16 mouse cellular contexts compared by ENCODE assay signal in the genomic region with DNA sequence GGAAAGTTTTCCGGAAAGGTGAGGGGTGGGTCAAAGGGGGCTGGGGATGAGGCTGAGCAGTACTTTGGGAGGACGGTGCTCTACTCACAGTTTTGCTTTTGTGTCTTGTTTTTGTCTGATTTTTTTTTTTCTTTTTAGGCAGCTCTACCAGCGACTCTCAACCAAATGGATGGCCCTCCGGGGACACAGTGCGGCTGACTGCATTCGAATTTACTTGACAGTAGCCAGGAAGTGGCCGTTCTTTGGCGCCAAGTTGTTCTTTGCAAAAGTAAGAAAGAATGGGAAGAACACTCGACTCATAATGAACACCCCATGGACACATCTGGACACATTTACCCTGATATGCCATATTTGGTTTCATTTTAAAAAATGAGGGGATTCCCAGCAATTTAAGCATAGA. TPM values are rescaled to one million over a fixed set of nuclear protein-coding genes. Genes with fewer than 3 reads are reported as not detected.
DNase-seq lines count a peak whose midpoint lies in the region; ATAC-seq and TF ChIP-seq lines count a peak whose summit lies in the region.
"Had no signal": no experiment of that assay in that cellular context is flagged by ENCODE, and none has a peak within 500 bp of the region (broad histone marks: within the 10 kb centered on the region; RNA-seq: fewer than 3 reads in every experiment).

No protein-coding gene starts in this region.

- no peak overlapping the region for H3K27ac ChIP-seq in kidney, adult 2 months (ENCODE audit: insufficient read depth, low read depth, low read length)
- no peak overlapping the region for H3K27ac ChIP-seq in kidney, embryonic 15.5 days
- H3K27ac ChIP-seq in embryonic facial prominence, embryonic 10.5 days (replicated peaks): 0 out of 2 replicates have a peak overlapping the region, but pooled peaks have one; percentile 26
- H3K27ac ChIP-seq: forebrain, embryonic 12.5 days; hindbrain, embryonic 10.5 days; left cerebral cortex, adult 2 months; neural tube, embryonic 12.5 days had no signal

- no peak for TF ChIP-seq POLR2A in kidney, adult 2 months (IDR thresholded peaks at IDR 0.05; ENCODE audit: low read depth, low read length)

- peak; percentile 56 for DNase-seq in kidney, adult 2 months
- DNase-seq in embryonic facial prominence, embryonic 10.5 days (ENCODE audit: low spot score): peak; percentile 21
- peak; percentile 33 to 57 for DNase-seq in gastrocnemius, adult 8-10 months (ENCODE audit: low spot score in 2 of 2)
- DNase-seq in kidney, postnatal 36 days: peak; percentile 38
- no peak for DNase-seq in lung, postnatal 14 days
- DNase-seq in frontal cortex, postnatal 10 days (ENCODE audit: low spot score in 2 of 2): no peak
- DNase-seq in retina, embryonic 14.5 days (ENCODE audit: low spot score): no peak
- DNase-seq: cerebellum, adult 9-11 months; lung, embryonic 14.5 days had no signal

- H3K4me2 ChIP-seq in kidney, embryonic 15.5 days: no peak overlapping the region
- H3K4me2 ChIP-seq: embryonic facial prominence, embryonic 13.5 days; forebrain, embryonic 12.5 days; lung, embryonic 14.5 days; neural tube, embryonic 12.5 days had no signal

- 0 out of 2 replicates have a peak, but pooled peaks cover 8% of the 10 kb centered on the region for H3K9me3 ChIP-seq in kidney, embryonic 15.5 days (replicated peaks)
- peaks cover 11% of the 10 kb centered on the region for H3K9me3 ChIP-seq in embryonic facial prominence, embryonic 10.5 days

- no peak for TF ChIP-seq CTCF in kidney, adult 2 months (conservative IDR thresholded peaks at IDR 0.05; ENCODE audit: insufficient read depth, insufficient read length, low read depth, low read length)

- H3K36me3 ChIP-seq in kidney, adult 2 months (ENCODE audit: control insufficient read depth, insufficient read depth, low read length): no peaks in the 10 kb centered on the region
- peaks cover 62% of the 10 kb centered on the region for H3K36me3 ChIP-seq in kidney, embryonic 15.5 days
- H3K36me3 ChIP-seq in embryonic facial prominence, embryonic 10.5 days (replicated peaks): peaks cover 37% of the 10 kb centered on the region
- H3K36me3 ChIP-seq: neural tube, embryonic 12.5 days had no signal

- no peaks in the 10 kb centered on the region for H3K4me1 ChIP-seq in kidney, adult 2 months (ENCODE audit: control insufficient read depth, insufficient read depth, low read length)
- 0 out of 2 replicates have a peak, but pooled peaks cover 4% of the 10 kb centered on the region for H3K4me1 ChIP-seq in kidney, embryonic 15.5 days
- peaks cover 18% of the 10 kb centered on the region for H3K4me1 ChIP-seq in embryonic facial prominence, embryonic 10.5 days
- H3K4me1 ChIP-seq: forebrain, embryonic 12.5 days; hindbrain, embryonic 10.5 days had no signal

- H3K27me3 ChIP-seq in kidney, adult 2 months (replicated peaks; ENCODE audit: control insufficient read depth, insufficient read depth, low read length): no peaks in the 10 kb centered on the region
- no peaks in the 10 kb centered on the region for H3K27me3 ChIP-seq in kidney, embryonic 15.5 days
- H3K27me3 ChIP-seq in embryonic facial prominence, embryonic 10.5 days (replicated peaks; ENCODE audit: low read depth, poor library complexity, severe bottlenecking): no peaks in the 10 kb centered on the region
- H3K27me3 ChIP-seq: embryonic facial prominence, embryonic 13.5 days; forebrain, embryonic 12.5 days; neural tube, embryonic 12.5 days had no signal

- no peak for ATAC-seq in kidney, embryonic 15.5 days (replicated peaks; ENCODE audit: low FRiP score)
- ATAC-seq: inflammation-experienced regulatory T-cells, adult 6 months had no signal

- no peak overlapping the region for H3K9ac ChIP-seq in kidney, embryonic 15.5 days
- H3K9ac ChIP-seq: embryonic facial prominence, embryonic 13.5 days; forebrain, embryonic 12.5 days; lung, embryonic 14.5 days; neural tube, embryonic 12.5 days had no signal

- WGBS in kidney, adult 2 months: 61% methylated on average over 9 of the region's 9 CpGs
- WGBS in kidney, embryonic 15.5 days: 57% methylated on average over 9 of the region's 9 CpGs
- 70% methylated on average over 9 of the region's 9 CpGs for WGBS in embryonic facial prominence, embryonic 10.5 days

- no peak overlapping the region for H3K4me3 ChIP-seq in kidney, adult 2 months (ENCODE audit: insufficient read depth, low read depth, low read length)
- no peak overlapping the region for H3K4me3 ChIP-seq in kidney, embryonic 15.5 days (replicated peaks)
- no peak overlapping the region for H3K4me3 ChIP-seq in embryonic facial prominence, embryonic 10.5 days
- H3K4me3 ChIP-seq: embryonic facial prominence, embryonic 13.5 days; forebrain, embryonic 12.5 days; hindbrain, embryonic 10.5 days; left cerebral cortex, adult 2 months; neural tube, embryonic 12.5 days had no signal

RNA-seq across cellular contexts. Expression of gene Dync2li1, which starts 14.8 kb away (rescaled TPM):
- 13.0 and 19.1 TPM in 2 replicates for polyA plus RNA-seq in kidney, adult 2 months (2012; rRNA removed)
- polyA plus RNA-seq in kidney, embryonic 15.5 days (2015; fragmentation: Nextera tagmentation; extraction: Ambion mirVana): 51.0 and 52.8 TPM in 2 replicates
- polyA plus RNA-seq in embryonic facial prominence, embryonic 10.5 days (2016; fragmentation: Nextera tagmentation; extraction: Ambion mirVana): 29.4 and 34.6 TPM in 2 replicates
- 1 to 10 TPM; 2.0 to 2.6 (median 2.3) TPM for total RNA-seq in gastrocnemius, adult 8-10 months (2022)

Comparison
In these comparisons a context has a peak if more than half of its experiments do, and no peak if none do; other contexts are left out.
1. DNase-seq: peak in kidney, adult 2 months (single experiment), embryonic facial prominence, embryonic 10.5 days (single experiment), gastrocnemius, adult 8-10 months (2 of 2) and kidney, postnatal 36 days (2 of 2); none in lung, postnatal 14 days (single experiment), frontal cortex, postnatal 10 days (0 of 2) and retina, embryonic 14.5 days (single experiment).